Mouse (Mus musculus): ENCODE data around the gene Mllt11.

Mllt11 gene

DNA sequence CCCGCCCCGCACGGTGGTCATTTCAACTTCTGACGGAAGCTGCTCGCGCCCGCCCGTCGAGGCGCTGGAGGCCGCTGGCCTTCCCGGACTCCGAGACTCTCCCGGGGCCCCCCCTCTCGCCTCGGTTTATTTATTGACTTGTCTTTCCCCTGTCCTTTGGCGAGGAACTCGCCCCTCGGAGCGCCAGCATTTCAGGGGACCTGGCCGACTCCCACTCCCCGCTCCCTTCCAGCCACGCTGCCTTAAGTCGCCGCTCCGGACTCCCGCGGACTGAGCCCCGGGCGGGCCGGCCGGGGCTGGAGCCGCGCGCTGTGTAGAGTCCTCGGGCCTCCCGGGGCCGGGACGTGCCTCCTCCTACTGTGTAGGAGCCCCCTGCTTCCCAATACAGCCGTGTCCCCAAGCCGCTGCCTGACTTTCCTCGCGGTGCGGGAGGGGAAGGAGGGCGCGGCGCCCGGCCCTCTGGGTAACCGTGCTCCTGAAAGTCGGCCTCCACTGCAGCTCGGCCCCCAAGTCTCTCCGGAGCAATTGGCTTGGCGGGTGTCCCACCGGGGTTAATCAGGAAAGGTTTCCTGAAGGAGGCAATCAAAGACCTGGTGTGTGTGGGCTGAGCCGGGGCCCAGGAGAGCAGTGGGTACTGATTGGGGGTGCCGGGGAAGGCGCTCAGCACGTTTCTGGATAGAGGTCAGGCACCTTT is 58.6 kb downstream of the Mllt11 start:
- DNase-seq (ENCODE audit: extremely low read depth, low read depth): no peak

DNA sequence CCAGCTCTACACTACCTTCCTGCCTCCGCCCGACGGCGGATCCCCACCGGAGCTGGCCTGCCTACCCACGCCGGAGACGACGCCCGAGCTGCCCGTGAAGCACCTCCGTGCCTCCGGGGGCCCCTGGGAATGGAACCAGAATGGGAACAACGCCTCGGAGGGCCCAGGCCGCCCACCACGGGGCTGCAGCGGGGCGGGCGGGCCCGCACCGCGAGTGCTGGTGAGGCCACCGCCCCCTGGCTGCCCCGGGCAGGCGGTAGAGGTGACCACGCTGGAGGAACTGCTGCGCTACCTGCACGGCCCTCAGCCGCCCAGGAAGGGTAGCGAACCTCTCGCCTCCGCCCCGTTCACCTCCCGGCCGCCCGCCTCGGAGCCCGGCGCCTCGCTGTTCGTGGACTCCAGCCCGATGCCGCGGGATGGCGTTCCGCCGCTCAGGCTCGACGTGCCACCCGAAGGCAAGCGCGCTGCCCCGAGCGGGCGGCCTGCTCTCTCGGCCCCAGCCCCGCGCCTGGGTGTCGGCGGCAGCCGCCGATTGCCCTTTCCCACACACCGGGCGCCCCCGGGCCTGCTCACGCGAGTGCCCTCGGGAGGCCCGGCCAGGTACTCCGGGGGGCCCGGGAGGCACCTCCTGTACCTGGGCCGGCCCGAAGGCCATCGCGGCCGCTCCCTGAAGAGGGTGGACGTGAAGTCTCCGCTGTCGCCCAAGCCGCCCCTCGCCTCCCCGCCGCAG is 59.3 kb downstream of the Mllt11 start:
- no peak for DNase-seq (ENCODE audit: extremely low read depth, low read depth)

DNA sequence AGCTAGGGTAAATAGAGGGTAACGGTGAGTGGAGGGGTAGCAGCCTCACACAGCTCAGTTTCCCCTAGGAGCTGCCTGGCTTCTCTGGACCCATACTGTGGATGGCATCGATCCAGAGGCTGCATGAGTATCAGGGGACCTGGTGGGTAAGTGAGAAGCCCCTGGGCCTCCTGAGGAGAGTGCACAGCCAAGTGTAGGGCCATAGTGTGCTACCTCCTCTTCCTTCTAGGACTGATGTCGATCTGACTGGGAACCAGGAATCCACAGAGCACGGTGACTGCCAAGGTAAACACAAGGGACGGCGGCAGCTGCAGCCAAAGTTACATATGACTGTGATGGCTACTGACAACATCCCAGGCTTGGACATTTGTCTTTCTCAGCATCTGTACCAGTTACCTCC is 60.9 kb downstream of the Mllt11 start:
- DNase-seq (ENCODE audit: extremely low read depth, low read depth): no peak

DNA sequence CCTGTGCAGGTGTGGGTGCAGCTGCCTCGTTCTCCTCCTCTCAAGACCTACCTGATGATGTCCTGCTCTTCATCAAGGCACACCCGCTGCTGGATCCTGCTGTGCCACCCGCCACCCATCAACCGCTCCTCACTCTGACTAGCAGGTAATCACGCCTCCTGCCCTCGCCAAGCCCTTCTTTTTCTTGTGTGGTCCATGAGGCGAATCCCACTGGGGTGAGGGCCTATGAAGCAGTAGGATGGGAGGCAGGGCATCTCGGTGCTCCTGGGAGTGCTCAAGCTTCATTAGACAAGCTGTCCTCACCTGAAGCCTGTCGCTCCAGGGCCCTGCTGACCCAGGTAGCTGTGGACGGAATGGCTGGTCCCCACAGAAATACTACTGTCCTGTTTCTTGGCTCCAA is 62.0 kb downstream of the Mllt11 start:
- DNase-seq (ENCODE audit: extremely low read depth, low read depth): no peak
